Mouse (Mus musculus) hindbrain, postnatal 0 days (tissue): ENCODE measurements around the gene Psd4. TPM values are rescaled to one million over a fixed set of nuclear protein-coding genes. Genes with fewer than 3 reads are reported as not detected.

Source experiments
- ATAC-seq: fragments of 200-750 bp; cut with Nextera tagmentation; 2 replicates; pipeline ENCODE4 v1.8.0; 2017; ENCODE audit warnings: mild to moderate bottlenecking, moderate TSS enrichment, moderate library complexity
- DNase-seq: peaks from one replicate; pipeline ENCODE4 v3.0.0-alpha.2; 2015; ENCODE audit warnings: low spot score
- H3K27ac ChIP-seq: fragments of 300-500 bp; sonication (generic); 2 replicates; pipeline ENCODE4 v1.5.1; 2014; ENCODE audit warnings: mild to moderate bottlenecking
- H3K27me3 ChIP-seq: fragments of 300-500 bp; sonication (generic); 2 replicates; pipeline ENCODE4 v1.6.1; 2014; ENCODE audit warnings: low read length, mixed read lengths; ENCODE audit not compliant: insufficient read depth
- H3K36me3 ChIP-seq: fragments of 300-500 bp; sonication (generic); 2 replicates; pipeline ENCODE4 v1.6.1; 2014; ENCODE audit warnings: low read length, mixed read lengths; ENCODE audit not compliant: insufficient read depth
- H3K4me1 ChIP-seq: fragments of 300-500 bp; sonication (generic); 2 replicates; pipeline ENCODE4 v1.6.1; 2014; ENCODE audit warnings: antibody characterized with exemption, low read length, mixed read lengths; ENCODE audit not compliant: insufficient read depth
- H3K4me2 ChIP-seq: fragments of 300-500 bp; sonication (generic); 2 replicates; pipeline ENCODE4 v1.6.1; 2014; ENCODE audit warnings: low read depth, mild to moderate bottlenecking, low read length, moderate library complexity, mixed read lengths
- H3K4me3 ChIP-seq: fragments of 300-500 bp; sonication (generic); 2 replicates; pipeline ENCODE4 v1.5.1; 2014; ENCODE audit warnings: low read length
- H3K9ac ChIP-seq: fragments of 300-500 bp; sonication (generic); replicated peaks from 2 replicates; pipeline ENCODE4 v1.6.1; 2014; ENCODE audit warnings: mild to moderate bottlenecking, low read length, moderate library complexity, mixed read lengths
- H3K9me3 ChIP-seq: fragments of 300-500 bp; sonication (generic); 2 replicates; pipeline ENCODE4 v1.6.1; 2016; ENCODE audit warnings: low read length, mixed read lengths
- CTCF ChIP-seq: IDR thresholded peaks from 2 replicates; pipeline ENCODE4 v1.5.1; 2016; ENCODE audit warnings: antibody characterized with exemption, control low read depth, low read depth
- WGBS: fragments of 180-500 bp; shearing (Covaris S2); extraction: QIAGEN DNeasy Blood & Tissue Kit; methylation state at CpG from one replicate; pipeline ENCODE4 v1.1.7; 2014; 5-methylcytosine and 5-hydroxymethylcytosine counted together
- polyA plus RNA-seq: library from polyadenylated mRNA; unstranded; fragments of >200 nt; fragmentation: Nextera tagmentation; extraction: Ambion mirVana; gene quantifications from 2 replicates; pipeline ENCODE4 v1.2.1, GENCODE M21; 2015
- total RNA-seq: library from RNA; depleted of rRNA; stranded (reverse); fragments of >200 nt; gene quantifications from 2 replicates; pipeline ENCODE4 v1.2.3, GENCODE M21; 2014

Psd4 gene
- total and polyA plus RNA-seq, 2 experiments from 2014 or later: 1.2 to 7.0 TPM

DNA sequence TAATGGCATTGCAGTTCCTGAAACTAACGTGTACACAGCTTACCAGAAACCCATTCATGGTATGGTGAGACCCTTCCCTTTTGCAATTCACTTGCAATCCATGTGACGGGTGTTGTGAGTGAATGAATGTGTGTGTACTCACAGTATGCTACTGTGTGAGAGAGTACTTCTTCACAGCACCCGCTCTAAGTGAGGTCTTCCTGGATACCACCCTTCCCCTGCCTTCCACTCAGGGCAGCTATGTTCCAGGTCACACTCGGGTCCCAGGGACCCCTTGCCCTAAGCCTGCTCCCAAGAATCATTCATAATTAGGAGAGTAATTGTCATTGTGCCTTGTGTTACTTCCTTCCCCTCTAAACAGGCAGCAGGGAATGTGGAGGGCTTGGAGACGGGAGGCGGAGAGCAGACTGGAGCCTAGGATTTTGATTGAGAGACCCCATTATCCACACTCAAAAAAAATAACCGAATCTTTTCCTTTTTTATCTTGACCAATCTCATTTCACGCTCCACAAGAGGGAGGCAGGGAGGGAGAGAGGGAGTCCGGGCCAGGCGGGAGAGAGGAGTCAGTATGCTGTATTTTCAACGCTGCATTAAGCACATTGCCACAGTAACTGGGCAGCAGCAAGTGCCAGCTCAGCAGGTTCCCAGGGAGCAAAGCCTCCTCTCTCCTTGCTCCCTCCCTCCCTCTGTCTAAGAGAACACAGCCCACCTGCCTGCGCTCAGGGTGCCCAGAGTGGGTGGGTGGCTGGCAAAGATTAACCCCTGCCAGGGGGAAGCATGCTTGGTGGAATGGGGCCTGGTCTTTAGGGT lies 60.7 kb downstream of the Psd4 start:
- Histone ChIP-seq H3K9ac (no peak overlapping the region), H3K4me3 (no peak overlapping the region), H3K36me3 (no peaks in the 10 kb centered on the region), H3K27me3 (no peaks in the 10 kb centered on the region), H3K4me2 (peak overlapping the region; percentile 6; the same call in 1 of the 2 replicates), H3K9me3 (no peaks in the 10 kb centered on the region), H3K4me1 (no peaks in the 10 kb centered on the region; the same call in 1 of the 2 replicates), H3K27ac (peak overlapping the region; percentile 74)
- DNase-seq (peak; percentile 79), ATAC-seq (peak; percentile 93)
- TF ChIP-seq CTCF: peak; percentile 41; the same call in 1 of the 2 replicates
- WGBS: 19% methylated on average over 12 of the region's 12 CpGs

DNA sequence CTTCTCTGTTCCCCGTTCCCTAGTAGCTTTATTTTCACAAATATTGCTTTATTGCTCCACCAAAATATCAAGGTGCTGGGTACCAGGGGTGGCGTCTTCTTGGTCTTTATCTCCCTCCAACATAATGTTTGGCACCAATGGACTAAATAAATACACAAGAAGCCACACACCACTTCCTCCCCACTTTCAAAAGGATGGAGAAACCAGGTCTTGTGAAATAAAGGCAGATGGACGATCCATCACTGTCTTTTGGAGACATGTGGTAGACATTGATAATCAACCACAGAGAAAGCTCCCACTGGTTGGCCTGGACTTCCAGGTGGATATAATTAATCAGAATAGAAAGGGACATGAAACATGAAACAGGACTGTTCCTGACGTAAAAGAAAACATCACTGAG lies 62.4 kb downstream of the Psd4 start:
- WGBS: 90% methylated on average over 4 of the region's 4 CpGs
- TF ChIP-seq CTCF: no peak
- ATAC-seq: no peak
- Histone ChIP-seq H3K4me1 (no peaks in the 10 kb centered on the region; the same call in 1 of the 2 replicates), H3K9me3 (no peaks in the 10 kb centered on the region), H3K4me3 (no peak overlapping the region), H3K36me3 (no peaks in the 10 kb centered on the region), H3K27ac (no peak overlapping the region), H3K27me3 (no peaks in the 10 kb centered on the region), H3K4me2 (no peak overlapping the region), H3K9ac (no peak overlapping the region)
- no peak for DNase-seq

DNA sequence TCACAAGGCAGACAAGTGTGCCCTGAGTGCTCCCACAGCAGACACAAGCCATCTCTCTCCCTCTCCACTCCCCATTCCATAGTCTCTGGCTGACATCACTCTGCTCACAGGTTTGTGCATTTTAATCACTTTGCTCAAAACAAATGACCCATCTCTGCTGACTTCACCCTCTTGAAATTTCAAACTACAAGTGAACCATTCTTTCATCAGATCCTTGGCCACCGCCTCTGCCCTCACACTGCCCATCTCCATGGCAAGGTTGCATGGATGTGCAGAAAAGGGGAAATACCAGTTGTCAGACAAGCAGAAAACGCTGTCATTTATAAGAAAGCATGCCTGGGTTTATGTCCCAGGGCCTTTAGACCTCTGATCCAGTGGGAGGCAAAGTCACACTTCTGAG lies 67.3 kb downstream of the Psd4 start:
- 79% methylated on average over 2 of the region's 2 CpGs for WGBS

GRCm38 (mm10) chr2:24435699-24436098 lies 68.3 kb downstream of the Psd4 start:
- no peaks in the 10 kb centered on the region for H3K27me3 ChIP-seq
- no peak overlapping the region for H3K27ac ChIP-seq
- no peak overlapping the region for H3K4me2 ChIP-seq
- ATAC-seq (no peak), DNase-seq (no peak)
- no peaks in the 10 kb centered on the region for H3K9me3 ChIP-seq
- no peaks in the 10 kb centered on the region for H3K4me1 ChIP-seq
- no peak overlapping the region for H3K4me3 ChIP-seq
- no peaks in the 10 kb centered on the region for H3K36me3 ChIP-seq
- no peak overlapping the region for H3K9ac ChIP-seq
- no peak for TF ChIP-seq CTCF
- WGBS: 84% methylated on average over 11 of the region's 11 CpGs

More for the DNA sequence above, 67.3 kb downstream of the Psd4 start:
- no peak for ATAC-seq
- Histone ChIP-seq H3K4me3 (no peak overlapping the region), H3K27me3 (no peaks in the 10 kb centered on the region), H3K4me2 (no peak overlapping the region), H3K9me3 (no peaks in the 10 kb centered on the region), H3K9ac (no peak overlapping the region), H3K4me1 (no peaks in the 10 kb centered on the region), H3K27ac (no peak overlapping the region), H3K36me3 (no peaks in the 10 kb centered on the region)
- no peak for TF ChIP-seq CTCF
- no peak for DNase-seq

DNA sequence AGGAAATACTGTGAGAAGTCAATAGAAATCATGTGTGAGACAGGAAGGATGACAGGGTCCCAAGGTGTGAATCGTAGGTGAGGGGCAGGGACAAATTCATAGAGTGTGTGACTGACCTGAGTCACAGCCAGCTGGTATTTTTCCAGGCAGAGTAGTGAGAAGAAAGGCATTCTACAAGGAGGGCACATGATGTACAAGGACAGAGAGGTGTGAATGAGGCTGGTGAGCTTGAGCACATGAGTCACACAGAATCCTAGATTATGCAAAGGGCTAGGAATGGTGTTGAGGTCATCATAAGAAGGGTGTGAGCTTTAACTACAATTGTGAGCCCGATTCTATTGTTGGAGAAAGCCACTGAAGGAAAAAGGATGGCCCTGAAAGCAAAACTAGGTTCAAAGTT lies 72.7 kb downstream of the Psd4 start:
- 80% methylated on average over 2 of the region's 2 CpGs for WGBS
- ATAC-seq: no peak

DNA sequence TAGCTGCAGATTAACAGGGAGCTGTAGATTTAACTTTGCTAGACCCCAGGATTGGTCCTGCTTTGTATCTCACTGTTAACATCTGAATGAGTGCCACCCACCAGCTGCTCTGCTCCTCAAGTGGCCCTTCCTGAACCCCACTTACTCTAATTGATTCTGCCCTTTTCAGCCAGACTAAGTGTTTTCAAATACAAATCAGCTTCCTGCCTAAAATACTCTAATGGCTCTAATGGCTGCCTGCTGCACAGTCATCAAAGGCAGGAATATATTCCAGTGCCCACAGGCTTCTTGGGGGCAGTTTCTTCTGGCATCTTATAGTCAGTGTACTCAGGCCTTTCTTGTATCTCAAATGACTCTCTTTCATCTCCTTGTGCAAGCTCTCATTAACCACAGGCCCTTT lies 74.5 kb downstream of the Psd4 start:
- Histone ChIP-seq H3K4me3 (no peak overlapping the region), H3K27ac (no peak overlapping the region), H3K27me3 (no peaks in the 10 kb centered on the region), H3K9me3 (no peaks in the 10 kb centered on the region), H3K36me3 (no peaks in the 10 kb centered on the region), H3K4me2 (no peak overlapping the region), H3K9ac (no peak overlapping the region), H3K4me1 (no peaks in the 10 kb centered on the region)
- TF ChIP-seq CTCF: no peak
- DNase-seq (no peak), ATAC-seq (no peak)

More for the DNA sequence above, 72.7 kb downstream of the Psd4 start:
- H3K36me3 ChIP-seq: no peaks in the 10 kb centered on the region
- no peaks in the 10 kb centered on the region for H3K27me3 ChIP-seq
- DNase-seq: no peak
- H3K4me1 ChIP-seq: no peaks in the 10 kb centered on the region
- H3K4me3 ChIP-seq: no peak overlapping the region
- no peak overlapping the region for H3K4me2 ChIP-seq
- no peak overlapping the region for H3K27ac ChIP-seq
- TF ChIP-seq CTCF: no peak
- no peaks in the 10 kb centered on the region for H3K9me3 ChIP-seq
- no peak overlapping the region for H3K9ac ChIP-seq

GRCm38 (mm10) chr2:24442303-24442925 lies 75.0 kb downstream of the Psd4 start:
- ATAC-seq (no peak), DNase-seq (no peak)
- H3K27ac ChIP-seq: no peak overlapping the region
- no peak for TF ChIP-seq CTCF
- no peaks in the 10 kb centered on the region for H3K4me1 ChIP-seq
- no peaks in the 10 kb centered on the region for H3K27me3 ChIP-seq
- no peaks in the 10 kb centered on the region for H3K9me3 ChIP-seq
- H3K4me3 ChIP-seq: no peak overlapping the region
- H3K4me2 ChIP-seq: no peak overlapping the region
- H3K9ac ChIP-seq: no peak overlapping the region
- no peaks in the 10 kb centered on the region for H3K36me3 ChIP-seq
- WGBS: 64% methylated on average over 4 of the region's 4 CpGs
